Mouse (Mus musculus): ENCODE results near the gene St7l. TPM values are rescaled to one million over a fixed set of nuclear protein-coding genes. Genes with fewer than 3 reads are reported as not detected.

The St7l gene
- polyA plus RNA-seq, 1 experiment from 2014 or later, result 15.8 TPM

- Histone ChIP-seq H3K27me3 (ENCODE audit: insufficient read depth, low read length) (no peaks in the 10 kb centered on the region), H3K4me1 (ENCODE audit: insufficient read depth) (peaks cover 19% of the 10 kb centered on the region), H3K4me3 (ENCODE audit: low read depth, low read length) (peak within 1 kb of the TSS; percentile 80), H3K9me3 (ENCODE audit: low read length) (no peaks in the 10 kb centered on the region), H3K27ac (ENCODE audit: low read depth) (peak within 1 kb of the TSS; percentile 90), H3K9ac (replicated peaks) (peak within 1 kb of the TSS; percentile 95), H3K4me2 (ENCODE audit: low read depth, low read length) (peak within 1 kb of the TSS; percentile 89), H3K36me3 (replicated peaks; ENCODE audit: insufficient read depth, low read length) (peaks cover 16% of the 10 kb centered on the region; the same call in 1 of the 2 replicates)
- no peak for TF ChIP-seq CTCF (IDR thresholded peaks at IDR 0.05; ENCODE audit: low read depth)
- TF ChIP-seq EP300 (IDR thresholded peaks at IDR 0.05; ENCODE audit: low read depth), result no peak
- DNase-seq (peak; percentile 87), ATAC-seq (peak; percentile 89)
- WGBS (ENCODE audit: insufficient replicate concordance), result under 1% methylated on average over 40 of the region's 40 CpGs
These were observed 45.6 kb upstream of the St7l start, which contains the start of gene Mov10 for GRCm38 (mm10) chr3:104817991-104818748. Gene Mov10, minus strand, starts transcription at chr3:104818563.

DNA sequence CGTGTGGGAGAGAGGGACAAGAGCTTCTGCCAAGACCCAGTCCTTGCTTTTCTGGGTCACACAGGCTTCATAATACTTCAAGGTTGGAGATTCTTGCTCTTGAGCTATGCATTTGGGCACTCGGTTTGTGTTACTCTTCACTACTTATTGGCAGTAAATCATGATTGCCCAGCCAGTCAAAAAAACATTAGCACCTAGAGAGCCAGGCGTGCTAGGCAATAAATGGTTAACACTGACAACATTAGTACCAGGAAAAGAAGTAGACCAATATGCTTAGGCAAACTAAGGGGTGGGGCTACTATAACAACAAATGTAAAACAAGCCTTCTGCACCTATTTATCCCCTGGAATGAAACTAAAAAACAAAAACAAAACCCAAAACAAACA is 45.1 kb upstream of the St7l start:
- no peaks in the 10 kb centered on the region for H3K27me3 ChIP-seq (ENCODE audit: insufficient read depth, low read length)
- DNase-seq (no peak), ATAC-seq (peak; percentile 52)
- WGBS (ENCODE audit: insufficient replicate concordance), result 4% methylated on average over 3 of the region's 3 CpGs
- H3K27ac ChIP-seq (ENCODE audit: low read depth), result peak overlapping the region; percentile 90
- no peak for TF ChIP-seq EP300 (IDR thresholded peaks at IDR 0.05; ENCODE audit: low read depth)
- no peak for TF ChIP-seq CTCF (IDR thresholded peaks at IDR 0.05; ENCODE audit: low read depth)
- H3K4me1 ChIP-seq (ENCODE audit: insufficient read depth), result peaks cover 19% of the 10 kb centered on the region
- H3K4me2 ChIP-seq (ENCODE audit: low read depth, low read length), result peak overlapping the region; percentile 89
- H3K36me3 ChIP-seq (replicated peaks; ENCODE audit: insufficient read depth, low read length), result peaks cover 16% of the 10 kb centered on the region; the same call in 1 of the 2 replicates
- no peaks in the 10 kb centered on the region for H3K9me3 ChIP-seq (ENCODE audit: low read length)
- peak overlapping the region; percentile 95 for H3K9ac ChIP-seq (replicated peaks)
- H3K4me3 ChIP-seq (ENCODE audit: low read depth, low read length), result peak overlapping the region; percentile 80

DNA sequence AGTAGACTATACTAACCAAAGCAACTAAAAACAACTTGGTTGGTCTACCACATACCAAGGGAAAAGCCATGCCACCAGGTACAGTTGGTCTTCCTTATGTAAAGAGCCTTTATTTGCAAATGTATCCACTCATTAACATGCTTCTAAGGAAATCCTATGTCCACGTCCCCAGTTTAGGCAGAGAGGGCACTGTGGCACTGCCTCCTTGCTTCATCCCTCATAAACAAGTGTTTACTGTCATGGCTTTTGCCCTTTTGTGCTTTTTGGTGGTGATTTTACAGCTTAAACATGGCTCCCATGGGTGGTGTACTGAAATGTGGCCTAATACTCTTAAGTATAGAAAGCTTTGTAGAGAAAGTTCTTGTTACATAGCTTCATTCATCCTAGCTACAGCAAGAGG is 43.4 kb upstream of the St7l start:
- Histone ChIP-seq H3K9me3 (ENCODE audit: low read length) (no peaks in the 10 kb centered on the region), H3K4me2 (ENCODE audit: low read depth, low read length) (no peak overlapping the region), H3K4me3 (ENCODE audit: low read depth, low read length) (no peak overlapping the region), H3K4me1 (ENCODE audit: insufficient read depth) (peaks cover 19% of the 10 kb centered on the region), H3K27ac (ENCODE audit: low read depth) (no peak overlapping the region), H3K27me3 (ENCODE audit: insufficient read depth, low read length) (no peaks in the 10 kb centered on the region), H3K9ac (replicated peaks) (no peak overlapping the region), H3K36me3 (replicated peaks; ENCODE audit: insufficient read depth, low read length) (peaks cover 18% of the 10 kb centered on the region)
- WGBS (ENCODE audit: insufficient replicate concordance), result 56% methylated on average over 1 of the region's 1 CpGs
- ATAC-seq (no peak), DNase-seq (no peak)
- no peak for TF ChIP-seq EP300 (IDR thresholded peaks at IDR 0.05; ENCODE audit: low read depth)
- no peak for TF ChIP-seq CTCF (IDR thresholded peaks at IDR 0.05; ENCODE audit: low read depth)

- Histone ChIP-seq H3K36me3 (replicated peaks; ENCODE audit: insufficient read depth, low read length) (peaks cover 30% of the 10 kb centered on the region), H3K4me1 (ENCODE audit: insufficient read depth) (peaks cover 6% of the 10 kb centered on the region; the same call in 1 of the 2 replicates), H3K9me3 (ENCODE audit: low read length) (no peaks in the 10 kb centered on the region), H3K27ac (ENCODE audit: low read depth) (no peak overlapping the region), H3K4me3 (ENCODE audit: low read depth, low read length) (no peak overlapping the region), H3K4me2 (ENCODE audit: low read depth, low read length) (no peak overlapping the region), H3K27me3 (ENCODE audit: insufficient read depth, low read length) (no peaks in the 10 kb centered on the region), H3K9ac (replicated peaks) (no peak overlapping the region)
- ATAC-seq (no peak), DNase-seq (no peak)
- no peak for TF ChIP-seq CTCF (IDR thresholded peaks at IDR 0.05; ENCODE audit: low read depth)
- TF ChIP-seq EP300 (IDR thresholded peaks at IDR 0.05; ENCODE audit: low read depth), result no peak
- WGBS (ENCODE audit: insufficient replicate concordance), result 58% methylated on average over 3 of the region's 3 CpGs
These were observed 41.4 kb upstream of the St7l start for GRCm38 (mm10) chr3:104822413-104822812.

DNA sequence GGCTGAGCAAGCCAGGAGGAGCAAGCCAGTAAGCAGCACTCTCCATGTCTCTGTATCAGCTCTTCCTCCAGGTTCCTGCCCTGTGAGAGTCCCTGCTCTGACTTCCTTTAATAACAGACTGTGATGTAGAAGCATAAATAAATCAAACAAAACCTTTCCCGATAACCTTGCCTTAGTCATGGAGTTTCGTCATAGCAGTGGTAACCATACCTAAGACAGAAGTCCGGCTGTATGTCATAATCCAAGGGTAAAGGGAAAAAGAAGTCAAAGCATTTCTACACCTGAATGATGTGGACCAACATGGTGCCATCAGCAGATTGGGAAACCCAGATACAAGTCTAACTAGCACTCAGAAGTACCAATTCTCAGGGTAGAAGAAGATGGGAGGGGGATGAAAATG is 28.0 kb upstream of the St7l start:
- ATAC-seq (no peak), DNase-seq (no peak)
- Histone ChIP-seq H3K27ac (ENCODE audit: low read depth) (no peak overlapping the region), H3K4me1 (ENCODE audit: insufficient read depth) (no peaks in the 10 kb centered on the region), H3K4me2 (ENCODE audit: low read depth, low read length) (no peak overlapping the region), H3K9ac (replicated peaks) (no peak overlapping the region), H3K27me3 (ENCODE audit: insufficient read depth, low read length) (no peaks in the 10 kb centered on the region), H3K9me3 (ENCODE audit: low read length) (no peaks in the 10 kb centered on the region), H3K36me3 (replicated peaks; ENCODE audit: insufficient read depth, low read length) (peaks cover 55% of the 10 kb centered on the region), H3K4me3 (ENCODE audit: low read depth, low read length) (no peak overlapping the region)
- WGBS (ENCODE audit: insufficient replicate concordance), result 82% methylated on average over 3 of the region's 3 CpGs
- TF ChIP-seq CTCF (IDR thresholded peaks at IDR 0.05; ENCODE audit: low read depth) (no peak), EP300 (IDR thresholded peaks at IDR 0.05; ENCODE audit: low read depth) (no peak)

GRCm38 (mm10) chr3:104841049-104841448 is 22.8 kb upstream of the St7l start:
- Histone ChIP-seq H3K27me3 (ENCODE audit: insufficient read depth, low read length) (no peaks in the 10 kb centered on the region), H3K4me1 (ENCODE audit: insufficient read depth) (no peaks in the 10 kb centered on the region), H3K4me2 (ENCODE audit: low read depth, low read length) (no peak overlapping the region), H3K4me3 (ENCODE audit: low read depth, low read length) (no peak overlapping the region), H3K36me3 (replicated peaks; ENCODE audit: insufficient read depth, low read length) (peaks cover 49% of the 10 kb centered on the region), H3K9me3 (ENCODE audit: low read length) (no peaks in the 10 kb centered on the region), H3K27ac (ENCODE audit: low read depth) (no peak overlapping the region), H3K9ac (replicated peaks) (no peak overlapping the region)
- DNase-seq (no peak), ATAC-seq (no peak)
- TF ChIP-seq CTCF (IDR thresholded peaks at IDR 0.05; ENCODE audit: low read depth) (no peak), EP300 (IDR thresholded peaks at IDR 0.05; ENCODE audit: low read depth) (no peak)
- 84% methylated on average over 5 of the region's 5 CpGs for WGBS (ENCODE audit: insufficient replicate concordance)
